Mouse (Mus musculus): ENCODE data around the gene Tuba1c. TPM values are rescaled to one million over a fixed set of nuclear protein-coding genes. Genes with fewer than 3 reads are reported as not detected.

Tuba1c gene
- 12.6 and 20.7 TPM in 2 replicates for polyA plus RNA-seq (2012)

GRCm38 (mm10) chr15:99029619-99030584, at the start of gene Tuba1c:
Gene Tuba1c (plus strand): TSS chr15:99029891.
- TF ChIP-seq TAL1 (IDR thresholded peaks at IDR 0.05; ENCODE audit: low read length) (no peak), GATA1 (IDR thresholded peaks at IDR 0.05; ENCODE audit: low read length) (no peak)
- H3K4me3 ChIP-seq (replicated peaks), result peak within 1 kb of the TSS; percentile 70
- peaks cover 36% of the 10 kb centered on the region for H3K36me3 ChIP-seq (ENCODE audit: control insufficient read depth)
- no peaks in the 10 kb centered on the region for H3K9me3 ChIP-seq (ENCODE audit: control insufficient read depth, low read length)
- peaks cover 57% of the 10 kb centered on the region for H3K4me1 ChIP-seq (ENCODE audit: control insufficient read depth)
- peaks cover 3% of the 10 kb centered on the region; the same call in 1 of the 2 replicates for H3K27me3 ChIP-seq (ENCODE audit: control insufficient read depth)

DNA sequence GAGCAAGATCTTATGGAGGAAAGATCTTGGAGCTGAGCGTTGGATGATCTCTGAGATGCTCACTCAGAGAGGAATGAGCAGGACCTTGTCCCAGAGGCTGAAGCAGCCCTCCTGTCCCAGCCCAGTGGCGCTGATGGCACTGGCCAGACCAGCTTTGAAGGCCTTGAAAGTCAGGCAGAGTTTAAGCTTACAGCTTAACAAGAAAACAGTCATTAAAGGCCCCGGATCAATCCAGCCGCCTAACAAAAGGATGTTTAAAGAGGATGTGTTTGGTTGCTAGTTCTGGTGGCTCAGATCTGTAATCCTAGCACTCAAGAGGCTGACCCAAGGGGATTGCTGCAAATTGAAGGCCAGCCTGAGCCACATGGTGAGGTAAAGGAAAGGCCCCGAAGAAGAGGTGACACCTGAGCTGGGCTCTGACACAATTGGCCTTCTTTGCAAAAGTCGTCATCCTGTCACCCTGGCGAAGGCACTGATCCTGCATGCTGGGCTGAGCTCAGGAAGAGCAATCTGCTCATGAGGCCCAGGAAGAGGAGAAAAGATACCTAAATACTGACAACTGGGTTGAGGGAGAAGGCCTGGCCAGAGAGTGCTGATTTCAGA, 49.6 kb upstream of the Tuba1c start:
- H3K4me1 ChIP-seq (ENCODE audit: control insufficient read depth), result peaks cover 19% of the 10 kb centered on the region
- H3K36me3 ChIP-seq (ENCODE audit: control insufficient read depth), result no peaks in the 10 kb centered on the region
- no peak overlapping the region for H3K4me3 ChIP-seq (replicated peaks)
- TF ChIP-seq GATA1 (IDR thresholded peaks at IDR 0.05; ENCODE audit: low read length) (no peak), TAL1 (IDR thresholded peaks at IDR 0.05; ENCODE audit: low read length) (no peak)
- no peaks in the 10 kb centered on the region for H3K9me3 ChIP-seq (ENCODE audit: control insufficient read depth, low read length)
- no peaks in the 10 kb centered on the region; the same call in 1 of the 2 replicates for H3K27me3 ChIP-seq (ENCODE audit: control insufficient read depth)

GRCm38 (mm10) chr15:98982100-98982499, 47.6 kb upstream of the Tuba1c start:
- H3K9me3 ChIP-seq (ENCODE audit: control insufficient read depth, low read length), result no peaks in the 10 kb centered on the region
- H3K4me1 ChIP-seq (ENCODE audit: control insufficient read depth), result peaks cover 31% of the 10 kb centered on the region
- no peaks in the 10 kb centered on the region for H3K36me3 ChIP-seq (ENCODE audit: control insufficient read depth)
- no peak for TF ChIP-seq TAL1 (IDR thresholded peaks at IDR 0.05; ENCODE audit: low read length)
- no peak for TF ChIP-seq GATA1 (IDR thresholded peaks at IDR 0.05; ENCODE audit: low read length)
- no peak overlapping the region for H3K4me3 ChIP-seq (replicated peaks)
- H3K27me3 ChIP-seq (ENCODE audit: control insufficient read depth), result peaks cover 2% of the 10 kb centered on the region; the same call in 1 of the 2 replicates

GRCm38 (mm10) chr15:98983431-98984081, 46.1 kb upstream of the Tuba1c start:
- H3K27me3 ChIP-seq (ENCODE audit: control insufficient read depth), result 0 out of 2 replicates have a peak, but pooled peaks cover 5% of the 10 kb centered on the region

GRCm38 (mm10) chr15:98984681-98985080, 45.0 kb upstream of the Tuba1c start:
- 0 out of 2 replicates have a peak, but pooled peaks cover 5% of the 10 kb centered on the region for H3K27me3 ChIP-seq (ENCODE audit: control insufficient read depth)
- H3K9me3 ChIP-seq (ENCODE audit: control insufficient read depth, low read length), result no peaks in the 10 kb centered on the region
- H3K4me3 ChIP-seq (replicated peaks), result peak overlapping the region; percentile 74
- no peaks in the 10 kb centered on the region for H3K36me3 ChIP-seq (ENCODE audit: control insufficient read depth)
- TF ChIP-seq TAL1 (IDR thresholded peaks at IDR 0.05; ENCODE audit: low read length), result no peak
- TF ChIP-seq GATA1 (IDR thresholded peaks at IDR 0.05; ENCODE audit: low read length), result no peak
- peaks cover 31% of the 10 kb centered on the region for H3K4me1 ChIP-seq (ENCODE audit: control insufficient read depth)

More at GRCm38 (mm10) chr15:98983431-98984081, 46.1 kb upstream of the Tuba1c start:
- TF ChIP-seq TAL1 (IDR thresholded peaks at IDR 0.05; ENCODE audit: low read length), result no peak
- Histone ChIP-seq H3K9me3 (ENCODE audit: control insufficient read depth, low read length) (no peaks in the 10 kb centered on the region), H3K4me3 (replicated peaks) (no peak overlapping the region), H3K4me1 (ENCODE audit: control insufficient read depth) (peaks cover 31% of the 10 kb centered on the region), H3K36me3 (ENCODE audit: control insufficient read depth) (no peaks in the 10 kb centered on the region)

GRCm38 (mm10) chr15:98985240-98985981, 44.3 kb upstream of the Tuba1c start:
- no peaks in the 10 kb centered on the region for H3K36me3 ChIP-seq (ENCODE audit: control insufficient read depth)
- H3K27me3 ChIP-seq (ENCODE audit: control insufficient read depth), result 0 out of 2 replicates have a peak, but pooled peaks cover 5% of the 10 kb centered on the region
- no peak for TF ChIP-seq TAL1 (IDR thresholded peaks at IDR 0.05; ENCODE audit: low read length)
- no peak for TF ChIP-seq GATA1 (IDR thresholded peaks at IDR 0.05; ENCODE audit: low read length)
- peaks cover 31% of the 10 kb centered on the region for H3K4me1 ChIP-seq (ENCODE audit: control insufficient read depth)
- H3K9me3 ChIP-seq (ENCODE audit: control insufficient read depth, low read length), result no peaks in the 10 kb centered on the region
- peak overlapping the region; percentile 74 for H3K4me3 ChIP-seq (replicated peaks)

DNA sequence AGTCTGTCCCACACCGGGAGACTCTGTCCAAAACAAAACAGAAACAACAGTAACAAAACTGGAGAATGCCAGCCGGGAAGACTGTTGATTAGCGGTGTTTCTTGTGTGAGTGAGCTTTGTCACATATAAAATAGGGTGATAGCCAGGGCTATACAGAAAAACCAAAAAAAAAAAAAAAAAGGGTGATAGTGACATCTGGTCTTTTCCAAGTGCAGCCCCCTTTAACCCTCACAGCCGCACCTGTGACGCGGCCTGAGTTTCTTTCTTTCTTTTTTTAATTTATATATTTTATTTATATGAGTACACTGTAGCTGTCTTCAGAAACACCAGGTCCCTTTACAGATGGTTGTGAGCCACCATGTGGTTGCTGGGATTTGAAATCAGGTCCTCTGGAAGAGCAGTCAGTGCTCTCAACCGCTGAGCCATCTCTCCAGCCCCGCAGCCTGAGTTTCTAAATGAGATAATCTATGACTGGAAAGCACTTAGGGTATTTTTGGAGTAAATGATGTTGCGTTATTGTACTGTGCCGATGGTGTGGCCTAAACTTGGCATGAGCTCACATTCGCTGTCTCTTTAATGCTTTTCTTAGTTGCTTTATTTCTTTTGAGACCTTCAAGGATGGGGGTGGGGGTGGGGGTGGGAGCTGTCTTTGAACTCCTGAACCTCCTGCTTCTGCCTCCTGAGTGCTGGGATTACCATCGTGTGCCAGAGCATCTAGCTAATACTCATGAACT, 43.5 kb upstream of the Tuba1c start:
- peaks cover 6% of the 10 kb centered on the region; the same call in 1 of the 2 replicates for H3K27me3 ChIP-seq (ENCODE audit: control insufficient read depth)
- H3K9me3 ChIP-seq (ENCODE audit: control insufficient read depth, low read length), result no peaks in the 10 kb centered on the region
- peaks cover 31% of the 10 kb centered on the region for H3K4me1 ChIP-seq (ENCODE audit: control insufficient read depth)
- TF ChIP-seq GATA1 (IDR thresholded peaks at IDR 0.05; ENCODE audit: low read length), result no peak
- TF ChIP-seq TAL1 (IDR thresholded peaks at IDR 0.05; ENCODE audit: low read length), result no peak
- H3K36me3 ChIP-seq (ENCODE audit: control insufficient read depth), result no peaks in the 10 kb centered on the region
- peak overlapping the region; percentile 74 for H3K4me3 ChIP-seq (replicated peaks)

Measured in erythroblast, embryonic 14.5 days (primary cell).